Mouse (Mus musculus) forebrain, postnatal 0 days (tissue): ENCODE results near the gene Mob3b. TPM values are rescaled to one million over a fixed set of nuclear protein-coding genes. Genes with fewer than 3 reads are reported as not detected.

ENCODE experiments used
- ATAC-seq: fragments of 200-750 bp; cut with Nextera tagmentation; 2 replicates; pipeline ENCODE4 v1.8.0; 2017; ENCODE audit warnings: mild to moderate bottlenecking, moderate library complexity
- DNase-seq: peaks from one replicate; pipeline ENCODE4 v3.0.0-alpha.2; 2015
- H3K27ac ChIP-seq: fragments of 300-500 bp; sonication (generic); 2 replicates; pipeline ENCODE4 v1.5.1; 2014; ENCODE audit warnings: low read depth, mild to moderate bottlenecking, antibody characterized with exemption, low read length, moderate library complexity, mixed read lengths
- H3K27me3 ChIP-seq: fragments of 300-500 bp; sonication (generic); 2 replicates; pipeline ENCODE4 v1.6.1; 2014; ENCODE audit warnings: mild to moderate bottlenecking, low read length, mixed read lengths; ENCODE audit not compliant: insufficient read depth
- H3K36me3 ChIP-seq: fragments of 300-500 bp; sonication (generic); 2 replicates; pipeline ENCODE4 v1.6.1; 2014; ENCODE audit warnings: mild to moderate bottlenecking, moderate library complexity; ENCODE audit not compliant: insufficient read depth
- H3K4me1 ChIP-seq: fragments of 300-500 bp; sonication (generic); 2 replicates; pipeline ENCODE4 v1.6.1; 2014; ENCODE audit warnings: antibody characterized with exemption; ENCODE audit not compliant: insufficient read depth
- H3K4me2 ChIP-seq: fragments of 300-500 bp; sonication (generic); 2 replicates; pipeline ENCODE4 v1.6.1; 2014; ENCODE audit warnings: low read depth, mild to moderate bottlenecking, moderate library complexity
- H3K4me3 ChIP-seq: fragments of 300-500 bp; sonication (generic); 2 replicates; pipeline ENCODE4 v1.5.1; 2014; ENCODE audit warnings: low read depth, low read length, mixed read lengths
- H3K9ac ChIP-seq: fragments of 300-500 bp; sonication (generic); 2 replicates; pipeline ENCODE4 v1.6.1; 2014; ENCODE audit warnings: mild to moderate bottlenecking
- H3K9me3 ChIP-seq: fragments of 300-500 bp; sonication (generic); 2 replicates; pipeline ENCODE4 v1.6.1; 2016; ENCODE audit warnings: low read length
- CTCF ChIP-seq: sonication (generic); IDR thresholded peaks from 2 replicates; pipeline ENCODE4 v1.5.1; 2016; ENCODE audit warnings: antibody characterized with exemption, control low read depth, low read depth
- WGBS: fragments of 180-500 bp; shearing (Covaris S2); extraction: QIAGEN DNeasy Blood & Tissue Kit; methylation state at CpG from one replicate; pipeline ENCODE4 v1.1.7; 2014; 5-methylcytosine and 5-hydroxymethylcytosine counted together
- polyA plus RNA-seq: library from polyadenylated mRNA; unstranded; fragments of >200 nt; fragmentation: Nextera tagmentation; extraction: Ambion mirVana; gene quantifications from 2 replicates; pipeline ENCODE4 v1.2.1, GENCODE M21; 2015
- total RNA-seq: library from RNA; depleted of rRNA; stranded (reverse); fragments of >200 nt; gene quantifications from 2 replicates; pipeline ENCODE4 v1.2.3, GENCODE M21; 2014

The Mob3b gene
- total and polyA plus RNA-seq, 2 experiments from 2014 or later = 3.0 to 4.3 TPM

DNA sequence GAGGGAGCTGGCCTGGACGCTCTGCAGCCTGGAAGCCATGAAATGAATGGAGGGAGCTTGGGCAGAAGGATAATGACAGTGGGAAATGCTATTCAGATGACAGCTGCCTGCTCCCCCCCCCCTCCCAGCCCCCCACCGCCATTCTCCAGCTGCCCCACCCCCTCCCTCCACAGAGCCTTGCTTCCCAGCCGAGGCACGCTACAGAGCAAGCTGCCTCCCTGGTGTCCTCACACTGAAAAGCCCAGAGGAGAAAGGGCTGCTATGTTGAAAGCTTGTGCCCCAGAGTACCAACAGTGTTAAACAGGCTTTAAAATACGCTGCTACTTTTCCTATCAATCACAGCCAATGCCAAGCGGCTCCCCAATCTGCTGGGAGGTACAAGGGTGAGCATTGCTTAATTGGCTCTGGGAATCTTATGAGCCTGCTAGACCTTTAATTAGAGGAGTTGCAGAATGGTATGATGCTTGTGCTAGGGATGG, 31.9 kb downstream of the Mob3b start:
- 0 out of 2 replicates have a peak, but pooled peaks cover 4% of the 10 kb centered on the region for H3K4me1 ChIP-seq
- H3K9me3 ChIP-seq = no peaks in the 10 kb centered on the region
- 3% methylated on average over 5 of the region's 6 CpGs for WGBS
- no peaks in the 10 kb centered on the region for H3K27me3 ChIP-seq
- peak overlapping the region; percentile 19; the same call in 1 of the 2 replicates for H3K4me2 ChIP-seq
- no peaks in the 10 kb centered on the region for H3K36me3 ChIP-seq
- DNase-seq = peak; percentile 58
- H3K27ac ChIP-seq = 0 out of 2 replicates have a peak overlapping the region, but pooled peaks have one; percentile 15
- no peak for TF ChIP-seq CTCF
- no peak overlapping the region for H3K9ac ChIP-seq
- peak; percentile 86 for ATAC-seq
- H3K4me3 ChIP-seq = no peak overlapping the region

DNA sequence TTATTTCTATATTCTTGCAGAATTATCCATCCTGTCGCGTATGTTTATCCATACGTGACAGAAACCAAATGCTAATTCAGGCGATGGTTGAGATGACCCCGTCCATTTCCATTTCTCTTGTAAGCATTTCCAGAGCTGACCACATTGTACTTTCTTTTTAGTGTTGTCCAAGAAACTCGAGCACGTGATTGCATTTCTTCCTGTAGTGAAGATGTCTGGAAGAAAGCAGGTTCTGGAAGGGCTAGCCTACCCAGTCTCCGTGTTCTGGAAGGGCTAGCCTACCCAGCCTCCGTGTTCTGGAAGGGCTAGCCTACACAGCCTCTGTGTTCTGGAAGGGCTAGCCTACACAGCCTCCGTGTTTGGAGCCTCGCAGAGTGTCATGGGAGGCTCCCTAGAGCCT, 33.3 kb downstream of the Mob3b start:
- H3K27me3 ChIP-seq = no peaks in the 10 kb centered on the region
- no peak for DNase-seq
- no peak overlapping the region for H3K9ac ChIP-seq
- no peak for TF ChIP-seq CTCF
- ATAC-seq = no peak
- H3K4me2 ChIP-seq = no peak overlapping the region
- 68% methylated on average over 11 of the region's 11 CpGs for WGBS
- no peak overlapping the region for H3K4me3 ChIP-seq
- H3K36me3 ChIP-seq = no peaks in the 10 kb centered on the region
- 0 out of 2 replicates have a peak, but pooled peaks cover 4% of the 10 kb centered on the region for H3K4me1 ChIP-seq
- no peaks in the 10 kb centered on the region for H3K9me3 ChIP-seq
- no peak overlapping the region for H3K27ac ChIP-seq

DNA sequence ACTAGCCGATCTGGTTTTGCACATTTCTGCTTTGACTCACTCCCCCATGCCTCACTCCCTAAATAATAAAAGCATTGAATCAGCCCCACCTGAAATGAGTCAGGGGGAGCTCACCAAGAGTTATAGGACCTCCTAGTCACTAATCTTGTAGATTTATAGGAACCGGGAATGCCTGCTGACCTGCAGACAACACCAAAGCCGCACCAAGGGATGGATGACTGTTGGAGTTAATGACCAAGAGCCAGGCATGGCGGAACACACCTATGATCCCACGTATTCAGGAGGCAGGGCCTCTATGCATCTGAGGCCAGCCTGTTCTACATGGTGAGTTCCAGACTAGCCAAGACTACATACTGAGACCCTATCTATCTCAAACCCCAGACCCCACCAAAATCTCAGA, 34.2 kb downstream of the Mob3b start:
- DNase-seq (no peak), ATAC-seq (no peak)
- 74% methylated on average over 5 of the region's 5 CpGs for WGBS
- no peaks in the 10 kb centered on the region for H3K9me3 ChIP-seq
- no peaks in the 10 kb centered on the region for H3K36me3 ChIP-seq
- no peak overlapping the region for H3K4me3 ChIP-seq
- H3K9ac ChIP-seq = no peak overlapping the region
- H3K4me1 ChIP-seq = 0 out of 2 replicates have a peak, but pooled peaks cover 4% of the 10 kb centered on the region
- no peak overlapping the region for H3K4me2 ChIP-seq
- no peaks in the 10 kb centered on the region for H3K27me3 ChIP-seq
- H3K27ac ChIP-seq = no peak overlapping the region
- TF ChIP-seq CTCF = no peak

GRCm38 (mm10) chr4:35121060-35121459, 36.2 kb downstream of the Mob3b start:
- WGBS = 22% methylated on average over 12 of the region's 12 CpGs
- ATAC-seq = peak; percentile 60

GRCm38 (mm10) chr4:35120575-35120974, 36.7 kb downstream of the Mob3b start:
- H3K27ac ChIP-seq = no peak overlapping the region
- TF ChIP-seq CTCF = no peak
- DNase-seq = no peak
- H3K9me3 ChIP-seq = no peaks in the 10 kb centered on the region
- no peaks in the 10 kb centered on the region for H3K27me3 ChIP-seq
- H3K36me3 ChIP-seq = no peaks in the 10 kb centered on the region
- 0 out of 2 replicates have a peak, but pooled peaks cover 4% of the 10 kb centered on the region for H3K4me1 ChIP-seq
- no peak overlapping the region for H3K4me2 ChIP-seq
- no peak for ATAC-seq
- 70% methylated on average over 8 of the region's 8 CpGs for WGBS
- H3K4me3 ChIP-seq = no peak overlapping the region
- H3K9ac ChIP-seq = no peak overlapping the region

More at GRCm38 (mm10) chr4:35121060-35121459, 36.2 kb downstream of the Mob3b start:
- Histone ChIP-seq H3K4me2 (peak overlapping the region; percentile 21; the same call in 1 of the 2 replicates), H3K27me3 (no peaks in the 10 kb centered on the region), H3K4me1 (0 out of 2 replicates have a peak, but pooled peaks cover 4% of the 10 kb centered on the region), H3K4me3 (no peak overlapping the region), H3K9ac (0 out of 2 replicates have a peak overlapping the region, but pooled peaks have one; percentile 15), H3K9me3 (no peaks in the 10 kb centered on the region), H3K27ac (no peak overlapping the region), H3K36me3 (no peaks in the 10 kb centered on the region)
- no peak for TF ChIP-seq CTCF
- DNase-seq = peak; percentile 42

DNA sequence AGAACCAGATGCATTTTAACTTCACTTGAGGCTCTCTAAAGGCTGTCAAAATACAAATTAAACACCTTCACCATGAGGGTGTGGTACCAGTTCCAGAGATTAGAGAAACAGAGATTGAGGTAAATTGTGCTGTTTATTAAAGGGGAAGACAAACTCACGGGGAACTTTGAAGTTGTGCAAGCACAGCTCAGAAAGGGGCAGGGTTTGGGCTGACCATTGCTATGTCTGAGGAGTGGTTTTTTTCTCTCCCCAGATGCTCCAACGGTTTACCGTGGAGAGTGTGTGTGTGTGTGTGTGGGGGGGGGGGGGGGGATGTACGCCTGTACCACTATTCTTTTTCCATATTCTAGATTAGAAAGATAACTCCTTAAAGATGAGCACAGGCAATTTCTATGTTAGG, 37.1 kb downstream of the Mob3b start:
- DNase-seq (no peak), ATAC-seq (no peak)
- Histone ChIP-seq H3K4me2 (no peak overlapping the region), H3K36me3 (no peaks in the 10 kb centered on the region), H3K27ac (no peak overlapping the region), H3K9ac (no peak overlapping the region), H3K4me3 (no peak overlapping the region), H3K27me3 (no peaks in the 10 kb centered on the region), H3K4me1 (0 out of 2 replicates have a peak, but pooled peaks cover 4% of the 10 kb centered on the region), H3K9me3 (no peaks in the 10 kb centered on the region)
- TF ChIP-seq CTCF = no peak
- 46% methylated on average over 4 of the region's 4 CpGs for WGBS

GRCm38 (mm10) chr4:35118851-35119250, 38.4 kb downstream of the Mob3b start:
- TF ChIP-seq CTCF = no peak
- no peak overlapping the region for H3K4me2 ChIP-seq
- no peak overlapping the region for H3K27ac ChIP-seq
- H3K4me3 ChIP-seq = no peak overlapping the region
- no peaks in the 10 kb centered on the region for H3K36me3 ChIP-seq
- 89% methylated on average over 2 of the region's 2 CpGs for WGBS
- DNase-seq (no peak), ATAC-seq (no peak)
- no peaks in the 10 kb centered on the region for H3K9me3 ChIP-seq
- H3K9ac ChIP-seq = no peak overlapping the region
- H3K27me3 ChIP-seq = no peaks in the 10 kb centered on the region
- H3K4me1 ChIP-seq = 0 out of 2 replicates have a peak, but pooled peaks cover 3% of the 10 kb centered on the region
